Mouse (Mus musculus): ENCODE measurements around the gene Dpf1.

GRCm38 (mm10) chr7:29361497-29361896 is 57.7 kb downstream of the Dpf1 start:
- TF ChIP-seq CTCF (IDR thresholded peaks at IDR 0.05; ENCODE audit: extremely low read depth, insufficient read length, insufficient replicate concordance, low read depth, low read length) (no peak), POLR2A (IDR thresholded peaks at IDR 0.05; ENCODE audit: low read depth, low read length) (no peak)
